Mouse (Mus musculus) lung, postnatal 36 days (tissue): ENCODE results near the gene Psme2b.
A peak's percentile ranks its signal among the peaks of the same experiment; 100 is the strongest.

Experiments used
- DNase-seq: peaks from one replicate; pipeline ENCODE4 v3.0.0; 2022; ENCODE audit warnings: mixed read lengths

Psme2b gene

DNA sequence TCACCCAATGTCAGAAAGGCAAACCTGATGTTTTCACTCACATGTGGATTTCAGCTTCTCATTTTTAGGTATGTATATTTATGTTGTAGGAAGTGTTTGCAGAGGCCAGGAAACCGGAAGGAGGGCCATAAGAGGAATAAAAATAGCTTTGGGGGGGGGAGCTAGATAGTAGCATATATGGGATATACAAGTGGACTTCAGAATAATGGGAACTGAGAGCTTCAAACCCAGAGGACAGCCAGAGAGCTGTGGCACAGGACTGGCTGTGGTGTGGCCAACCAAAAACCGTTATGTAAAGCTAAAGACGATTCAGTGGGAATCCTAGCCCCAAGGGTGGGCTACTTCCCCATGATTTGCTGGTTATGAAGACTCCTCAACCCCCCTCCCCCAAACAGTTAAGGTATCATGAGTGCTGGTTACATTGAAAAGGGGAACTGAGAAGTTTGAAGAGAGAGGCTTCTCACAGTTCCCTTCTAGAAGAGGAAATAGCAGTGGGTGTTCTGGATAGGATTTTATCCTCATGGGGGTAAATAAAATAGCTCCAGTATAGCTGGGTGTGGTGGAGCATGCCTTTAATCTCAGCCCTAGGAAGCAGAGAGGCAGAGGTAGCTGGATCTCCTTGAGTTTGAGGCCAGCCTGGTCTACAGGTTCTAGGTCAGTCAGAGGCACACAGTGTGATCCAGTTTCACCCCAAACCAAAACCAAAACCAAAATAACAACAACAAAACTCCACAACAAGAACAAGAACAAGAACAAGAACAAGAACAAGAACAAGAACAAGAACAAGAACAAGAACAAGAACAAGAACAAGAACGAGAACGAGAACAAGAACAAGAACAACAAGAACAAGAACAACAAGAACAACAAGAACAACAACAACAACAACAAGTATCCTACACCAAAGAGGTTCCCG, 45.1 kb downstream of the Psme2b start:
- peak; percentile 30 for DNase-seq

DNA sequence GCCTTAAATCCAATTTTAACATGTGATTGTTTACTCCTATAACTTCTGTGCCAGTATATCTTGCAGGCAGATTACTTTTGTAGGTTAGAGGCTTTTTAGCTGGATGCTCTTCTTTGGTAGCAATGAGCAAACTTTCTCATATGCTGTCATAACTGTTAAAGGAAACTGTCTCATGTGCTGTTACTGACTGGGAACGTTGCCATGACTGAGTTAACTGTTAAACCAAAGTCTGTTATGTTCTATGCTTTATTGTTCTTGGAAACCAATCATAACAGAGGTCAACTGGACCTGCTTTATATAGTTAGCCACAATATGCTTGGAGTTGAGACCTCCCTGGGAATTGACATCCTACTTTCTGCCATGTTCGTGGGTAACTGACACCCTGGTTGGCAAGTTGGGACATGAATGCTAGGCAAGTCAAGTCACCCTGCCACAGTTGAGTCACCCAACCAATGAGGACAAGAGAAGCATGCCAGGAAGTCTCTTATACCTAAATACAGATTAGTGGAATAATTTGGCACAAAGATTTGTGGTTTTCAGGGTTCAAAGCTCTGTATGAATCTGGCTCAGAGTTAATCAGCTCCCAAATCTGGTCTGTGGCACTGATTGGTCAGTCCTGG, 47.1 kb downstream of the Psme2b start:
- no peak for DNase-seq
